Mouse (Mus musculus) embryonic facial prominence, embryonic 11.5 days (tissue): ENCODE measurements at regions not wholly inside any gene's neighbourhood (a gene's known extent, or its start where the extent isn't known, plus 50 kb on each side); places are given as distances from the start of the nearest gene placed in this dataset.

Experiments used
- ATAC-seq: fragments of 200-750 bp; cut with Nextera tagmentation; replicated peaks from 2 replicates; pipeline ENCODE4 v1.8.0; 2017; ENCODE audit warnings: low read depth; ENCODE audit not compliant: insufficient number of reproducible peaks, low FRiP score, low TSS enrichment
- DNase-seq: peaks from one replicate; pipeline ENCODE4 v3.0.0-alpha.2; 2015; ENCODE audit warnings: low spot score
- H3K27ac ChIP-seq: fragments of 300-500 bp; sonication (generic); replicated peaks from 2 replicates; pipeline ENCODE4 v1.5.1; 2014; ENCODE audit warnings: mild to moderate bottlenecking, low read depth, low read length, control low read depth
- H3K27me3 ChIP-seq: fragments of 300-500 bp; sonication (generic); 2 replicates; pipeline ENCODE4 v1.6.1; 2014; ENCODE audit warnings: mild to moderate bottlenecking, low read length, moderate library complexity, mixed read lengths; ENCODE audit not compliant: control insufficient read depth, insufficient read depth
- H3K36me3 ChIP-seq: fragments of 300-500 bp; sonication (generic); replicated peaks from 2 replicates; pipeline ENCODE4 v1.6.1; 2014; ENCODE audit warnings: low read depth, mild to moderate bottlenecking, low read length, moderate library complexity, mixed read lengths; ENCODE audit not compliant: control insufficient read depth, insufficient read depth
- H3K4me1 ChIP-seq: fragments of 300-500 bp; sonication (generic); 2 replicates; pipeline ENCODE4 v1.6.1; 2014; ENCODE audit warnings: low read length, mixed read lengths; ENCODE audit not compliant: control insufficient read depth, insufficient read depth
- H3K4me2 ChIP-seq: fragments of 300-500 bp; sonication (generic); 2 replicates; pipeline ENCODE4 v1.6.1; 2014; ENCODE audit warnings: low read depth, mild to moderate bottlenecking, control low read depth, low read length, moderate library complexity
- H3K4me3 ChIP-seq: fragments of 300-500 bp; sonication (generic); 2 replicates; pipeline ENCODE4 v1.5.1; 2014; ENCODE audit warnings: low read depth, low read length, control low read depth
- H3K9ac ChIP-seq: fragments of 300-500 bp; sonication (generic); replicated peaks from 2 replicates; pipeline ENCODE4 v1.6.1; 2014; ENCODE audit warnings: mild to moderate bottlenecking, control low read depth, low read length
- H3K9me3 ChIP-seq: fragments of 300-500 bp; sonication (generic); replicated peaks from 2 replicates; pipeline ENCODE4 v1.6.1; 2016; ENCODE audit warnings: mild to moderate bottlenecking, low read length, inconsistent platforms, mixed read lengths; ENCODE audit not compliant: control insufficient read depth
- WGBS: fragments of 180-500 bp; shearing (Covaris S2); extraction: QIAGEN DNeasy Blood & Tissue Kit; methylation state at CpG from one replicate; pipeline ENCODE4 v1.1.7; 2014; 5-methylcytosine and 5-hydroxymethylcytosine counted together

- no peaks in the 10 kb centered on the region for H3K9me3 ChIP-seq
- H3K36me3 ChIP-seq, result no peaks in the 10 kb centered on the region
- no peak for DNase-seq
- H3K27me3 ChIP-seq, result no peaks in the 10 kb centered on the region
- H3K27ac ChIP-seq, result no peak overlapping the region
- no peaks in the 10 kb centered on the region for H3K4me1 ChIP-seq
- 52% methylated on average over 2 of the region's 2 CpGs for WGBS
- no peak overlapping the region for H3K4me2 ChIP-seq
- H3K4me3 ChIP-seq, result no peak overlapping the region
- no peak overlapping the region for H3K9ac ChIP-seq
- ATAC-seq, result no peak
Measured at GRCm38 (mm10) chr9:63816540-63816939, 58.7 kb upstream of the Smad3 start.

- WGBS, result 40% methylated on average over 3 of the region's 3 CpGs
- Histone ChIP-seq H3K9me3 (no peaks in the 10 kb centered on the region), H3K27ac (no peak overlapping the region), H3K9ac (no peak overlapping the region), H3K27me3 (no peaks in the 10 kb centered on the region), H3K4me2 (no peak overlapping the region), H3K4me1 (no peaks in the 10 kb centered on the region), H3K36me3 (no peaks in the 10 kb centered on the region), H3K4me3 (no peak overlapping the region)
- DNase-seq (no peak), ATAC-seq (no peak)
Measured at GRCm38 (mm10) chr9:63809901-63810587, 52.2 kb upstream of the Smad3 start.
